Mouse (Mus musculus): ENCODE results near the gene Nsfl1c. TPM values are rescaled to one million over a fixed set of nuclear protein-coding genes. Genes with fewer than 3 reads are reported as not detected.

Gene Nsfl1c
- total and polyA plus RNA-seq, 2 experiments from 2014 or later, result 37.7 to 117 TPM

DNA sequence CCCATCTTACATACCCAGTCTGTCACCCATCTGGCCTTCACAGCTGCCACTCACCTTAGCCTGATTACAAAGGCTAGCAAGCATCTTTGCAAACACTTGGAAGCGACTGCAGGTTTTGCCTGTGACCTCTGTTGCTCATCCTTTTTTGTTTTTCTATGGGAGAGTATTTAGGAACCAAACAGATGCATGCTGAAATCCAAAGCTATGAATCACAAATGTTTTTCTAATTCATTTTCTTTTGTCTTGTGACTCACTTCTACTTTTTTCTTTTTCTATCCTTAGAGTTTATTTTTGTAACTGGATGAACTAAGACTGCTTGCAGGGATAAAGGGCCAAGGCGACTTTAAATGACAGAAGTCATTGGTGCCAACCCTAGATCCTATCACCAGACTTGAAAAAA is 31.5 kb downstream of the Nsfl1c start:
- Histone ChIP-seq H3K4me1 (ENCODE audit: control insufficient read depth, insufficient read depth) (0 out of 2 replicates have a peak, but pooled peaks cover 4% of the 10 kb centered on the region), H3K9ac (replicated peaks; ENCODE audit: low read depth, low read length) (no peak overlapping the region), H3K27me3 (ENCODE audit: control insufficient read depth, insufficient read depth, low read length) (no peaks in the 10 kb centered on the region), H3K27ac (ENCODE audit: low read depth) (no peak overlapping the region), H3K9me3 (replicated peaks; ENCODE audit: control insufficient read depth, low read length) (no peaks in the 10 kb centered on the region), H3K36me3 (replicated peaks; ENCODE audit: control insufficient read depth, insufficient read depth, low read length) (peaks cover 9% of the 10 kb centered on the region; the same call in 1 of the 2 replicates), H3K4me3 (ENCODE audit: low read depth, low read length) (no peak overlapping the region), H3K4me2 (ENCODE audit: low read depth, low read length) (no peak overlapping the region)
- DNase-seq (ENCODE audit: low spot score), result no peak
- TF ChIP-seq CTCF (IDR thresholded peaks at IDR 0.05; ENCODE audit: low read depth), result no peak
- TF ChIP-seq EP300 (IDR thresholded peaks at IDR 0.05; ENCODE audit: low read depth), result no peak
- WGBS, result 59% methylated on average over 2 of the region's 2 CpGs
- no peak for ATAC-seq (ENCODE audit: insufficient read depth, low read depth)

DNA sequence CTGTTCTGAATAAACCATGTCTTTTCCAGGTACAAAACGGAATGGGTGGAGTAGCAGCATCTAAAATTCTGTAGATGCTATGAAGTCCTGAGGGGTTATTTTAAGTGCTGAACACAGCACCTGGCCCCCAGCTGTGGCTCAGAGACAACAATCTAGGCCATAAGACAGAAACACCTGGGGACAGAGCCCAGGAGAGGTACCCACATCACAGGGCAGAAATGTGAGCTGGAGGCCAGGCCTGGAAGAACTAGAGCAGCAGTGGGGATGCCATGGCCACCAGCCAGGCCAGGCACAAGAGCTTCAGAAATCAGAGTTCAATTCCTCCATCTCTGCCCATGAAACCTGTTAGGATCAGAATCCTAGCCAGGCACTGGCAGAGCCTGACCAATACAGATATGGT is 34.1 kb downstream of the Nsfl1c start:
- Histone ChIP-seq H3K4me2 (ENCODE audit: low read depth, low read length) (no peak overlapping the region), H3K4me3 (ENCODE audit: low read depth, low read length) (no peak overlapping the region), H3K27ac (ENCODE audit: low read depth) (no peak overlapping the region), H3K36me3 (replicated peaks; ENCODE audit: control insufficient read depth, insufficient read depth, low read length) (no peaks in the 10 kb centered on the region), H3K4me1 (ENCODE audit: control insufficient read depth, insufficient read depth) (0 out of 2 replicates have a peak, but pooled peaks cover 6% of the 10 kb centered on the region), H3K9me3 (replicated peaks; ENCODE audit: control insufficient read depth, low read length) (no peaks in the 10 kb centered on the region), H3K27me3 (ENCODE audit: control insufficient read depth, insufficient read depth, low read length) (no peaks in the 10 kb centered on the region), H3K9ac (replicated peaks; ENCODE audit: low read depth, low read length) (no peak overlapping the region)
- TF ChIP-seq CTCF (IDR thresholded peaks at IDR 0.05; ENCODE audit: low read depth), result no peak
- no peak for TF ChIP-seq EP300 (IDR thresholded peaks at IDR 0.05; ENCODE audit: low read depth)
- 82% methylated on average over 1 of the region's 1 CpGs for WGBS
- no peak for ATAC-seq (ENCODE audit: insufficient read depth, low read depth)
- no peak for DNase-seq (ENCODE audit: low spot score)

- ATAC-seq (ENCODE audit: insufficient read depth, low read depth), result no peak
- no peaks in the 10 kb centered on the region for H3K9me3 ChIP-seq (replicated peaks; ENCODE audit: control insufficient read depth, low read length)
- no peak for DNase-seq (ENCODE audit: low spot score)
- H3K4me3 ChIP-seq (ENCODE audit: low read depth, low read length), result no peak overlapping the region
- H3K4me1 ChIP-seq (ENCODE audit: control insufficient read depth, insufficient read depth), result 0 out of 2 replicates have a peak, but pooled peaks cover 6% of the 10 kb centered on the region
- H3K36me3 ChIP-seq (replicated peaks; ENCODE audit: control insufficient read depth, insufficient read depth, low read length), result no peaks in the 10 kb centered on the region
- no peaks in the 10 kb centered on the region for H3K27me3 ChIP-seq (ENCODE audit: control insufficient read depth, insufficient read depth, low read length)
- no peak for TF ChIP-seq CTCF (IDR thresholded peaks at IDR 0.05; ENCODE audit: low read depth)
- TF ChIP-seq EP300 (IDR thresholded peaks at IDR 0.05; ENCODE audit: low read depth), result no peak
- no peak overlapping the region for H3K27ac ChIP-seq (ENCODE audit: low read depth)
- no peak overlapping the region for H3K9ac ChIP-seq (replicated peaks; ENCODE audit: low read depth, low read length)
- H3K4me2 ChIP-seq (ENCODE audit: low read depth, low read length), result no peak overlapping the region
These were observed 35.2 kb downstream of the Nsfl1c start for GRCm38 (mm10) chr2:151529169-151529568.

- H3K27ac ChIP-seq (ENCODE audit: low read depth), result peak overlapping the region; percentile 67
- ATAC-seq (ENCODE audit: insufficient read depth, low read depth) (peak; percentile 8; the same call in 1 of the 2 replicates), DNase-seq (ENCODE audit: low spot score) (peak; percentile 26)
- H3K9me3 ChIP-seq (replicated peaks; ENCODE audit: control insufficient read depth, low read length), result no peaks in the 10 kb centered on the region
- no peaks in the 10 kb centered on the region for H3K36me3 ChIP-seq (replicated peaks; ENCODE audit: control insufficient read depth, insufficient read depth, low read length)
- TF ChIP-seq EP300 (IDR thresholded peaks at IDR 0.05; ENCODE audit: low read depth), result no peak
- peak; percentile 7; the same call in 1 of the 2 replicates for TF ChIP-seq CTCF (IDR thresholded peaks at IDR 0.05; ENCODE audit: low read depth)
- no peak overlapping the region for H3K9ac ChIP-seq (replicated peaks; ENCODE audit: low read depth, low read length)
- 0 out of 2 replicates have a peak, but pooled peaks cover 6% of the 10 kb centered on the region for H3K4me1 ChIP-seq (ENCODE audit: control insufficient read depth, insufficient read depth)
- H3K27me3 ChIP-seq (ENCODE audit: control insufficient read depth, insufficient read depth, low read length), result no peaks in the 10 kb centered on the region
- WGBS, result 24% methylated on average over 8 of the region's 8 CpGs
- no peak overlapping the region for H3K4me3 ChIP-seq (ENCODE audit: low read depth, low read length)
- H3K4me2 ChIP-seq (ENCODE audit: low read depth, low read length), result no peak overlapping the region
These were observed 36.6 kb downstream of the Nsfl1c start for GRCm38 (mm10) chr2:151530378-151531230.

GRCm38 (mm10) chr2:151533632-151534031 is 39.6 kb downstream of the Nsfl1c start:
- TF ChIP-seq EP300 (IDR thresholded peaks at IDR 0.05; ENCODE audit: low read depth) (no peak), CTCF (IDR thresholded peaks at IDR 0.05; ENCODE audit: low read depth) (no peak)
- no peak for ATAC-seq (ENCODE audit: insufficient read depth, low read depth)
- DNase-seq (ENCODE audit: low spot score), result no peak

More at GRCm38 (mm10) chr2:151533632-151534031, 39.6 kb downstream of the Nsfl1c start:
- H3K4me3 ChIP-seq (ENCODE audit: low read depth, low read length), result no peak overlapping the region
- H3K9me3 ChIP-seq (replicated peaks; ENCODE audit: control insufficient read depth, low read length), result no peaks in the 10 kb centered on the region
- H3K9ac ChIP-seq (replicated peaks; ENCODE audit: low read depth, low read length), result no peak overlapping the region
- H3K27ac ChIP-seq (ENCODE audit: low read depth), result no peak overlapping the region
- 69% methylated on average over 6 of the region's 6 CpGs for WGBS
- no peaks in the 10 kb centered on the region for H3K27me3 ChIP-seq (ENCODE audit: control insufficient read depth, insufficient read depth, low read length)
- 0 out of 2 replicates have a peak, but pooled peaks cover 6% of the 10 kb centered on the region for H3K4me1 ChIP-seq (ENCODE audit: control insufficient read depth, insufficient read depth)
- H3K36me3 ChIP-seq (replicated peaks; ENCODE audit: control insufficient read depth, insufficient read depth, low read length), result no peaks in the 10 kb centered on the region
- H3K4me2 ChIP-seq (ENCODE audit: low read depth, low read length), result no peak overlapping the region
